Mouse (Mus musculus): Measurements from ENCODE around the gene Krtap3-2.
"Not testable (repeated sequence)": the region's sequence is repeated elsewhere in the genome, so short reads cannot be mapped to it uniquely, and the experiment has no call there.

GRCm38 (mm10) chr11:99597742-99598141 is 41.1 kb upstream of the Krtap3-2 start, which contains the start of gene Krtap9-3:
- TF ChIP-seq CHD2 (IDR thresholded peaks at IDR 0.05; ENCODE audit: low read depth, low read length); ZC3H11A (IDR thresholded peaks at IDR 0.05; ENCODE audit: borderline replicate concordance, low read depth, low read length); ZNF384 (IDR thresholded peaks at IDR 0.05; ENCODE audit: low read depth, low read length): not testable (repeated sequence)
